Mouse (Mus musculus): ENCODE results near the gene Styk1. TPM values are rescaled to one million over a fixed set of nuclear protein-coding genes. Genes with fewer than 3 reads are reported as not detected.
A peak's percentile ranks its signal among the peaks of the same experiment; 100 is the strongest.

Styk1 gene
- 0.40 and 1.6 TPM in 2 replicates for polyA plus RNA-seq (2016; fragmentation: Nextera tagmentation; extraction: Ambion mirVana)

- H3K4me3 ChIP-seq = peak within 1 kb of the TSS; percentile 49
- ATAC-seq (ENCODE audit: insufficient number of reproducible peaks, low FRiP score) = peak; percentile 69; the same call in 1 of the 2 replicates
- peak within 1 kb of the TSS; percentile 60 for H3K9ac ChIP-seq
- H3K27ac ChIP-seq (ENCODE audit: poor library complexity, severe bottlenecking) = no peak within 1 kb of the TSS
- H3K9me3 ChIP-seq (replicated peaks) = no peaks in the 10 kb centered on the region
- H3K36me3 ChIP-seq = no peaks in the 10 kb centered on the region
- no peaks in the 10 kb centered on the region for H3K27me3 ChIP-seq (replicated peaks)
- H3K4me1 ChIP-seq (replicated peaks) = 0 out of 2 replicates have a peak, but pooled peaks cover 4% of the 10 kb centered on the region
- WGBS = 2% methylated on average over 16 of the region's 16 CpGs
- H3K4me2 ChIP-seq = peak within 1 kb of the TSS; percentile 83
Measured at GRCm38 (mm10) chr6:131353352-131353919, at the start of gene Styk1. TSS of gene Styk1 (minus strand) at chr6:131353597.

- 40% methylated on average over 2 of the region's 2 CpGs for WGBS
- no peak overlapping the region for H3K27ac ChIP-seq (ENCODE audit: poor library complexity, severe bottlenecking)
- H3K36me3 ChIP-seq = no peaks in the 10 kb centered on the region
Measured at GRCm38 (mm10) chr6:131403036-131403435, 49.6 kb upstream of the Styk1 start.

GRCm38 (mm10) chr6:131402606-131403005 lies 49.2 kb upstream of the Styk1 start:
- no peaks in the 10 kb centered on the region for H3K27me3 ChIP-seq (replicated peaks)
- no peak for ATAC-seq (ENCODE audit: insufficient number of reproducible peaks, low FRiP score)
- peaks cover 7% of the 10 kb centered on the region for H3K4me1 ChIP-seq (replicated peaks)
- H3K4me2 ChIP-seq = no peak overlapping the region
- H3K9ac ChIP-seq = no peak overlapping the region
- no peak overlapping the region for H3K4me3 ChIP-seq
- no peak overlapping the region for H3K27ac ChIP-seq (ENCODE audit: poor library complexity, severe bottlenecking)
- H3K9me3 ChIP-seq (replicated peaks) = 0 out of 2 replicates have a peak, but pooled peaks cover 3% of the 10 kb centered on the region
- no peaks in the 10 kb centered on the region for H3K36me3 ChIP-seq

More at GRCm38 (mm10) chr6:131403036-131403435, 49.6 kb upstream of the Styk1 start:
- H3K4me3 ChIP-seq = no peak overlapping the region
- no peak for ATAC-seq (ENCODE audit: insufficient number of reproducible peaks, low FRiP score)
- H3K9me3 ChIP-seq (replicated peaks) = 0 out of 2 replicates have a peak, but pooled peaks cover 3% of the 10 kb centered on the region
- H3K4me2 ChIP-seq = no peak overlapping the region
- no peaks in the 10 kb centered on the region for H3K27me3 ChIP-seq (replicated peaks)
- no peak overlapping the region for H3K9ac ChIP-seq
- peaks cover 7% of the 10 kb centered on the region for H3K4me1 ChIP-seq (replicated peaks)

DNA sequence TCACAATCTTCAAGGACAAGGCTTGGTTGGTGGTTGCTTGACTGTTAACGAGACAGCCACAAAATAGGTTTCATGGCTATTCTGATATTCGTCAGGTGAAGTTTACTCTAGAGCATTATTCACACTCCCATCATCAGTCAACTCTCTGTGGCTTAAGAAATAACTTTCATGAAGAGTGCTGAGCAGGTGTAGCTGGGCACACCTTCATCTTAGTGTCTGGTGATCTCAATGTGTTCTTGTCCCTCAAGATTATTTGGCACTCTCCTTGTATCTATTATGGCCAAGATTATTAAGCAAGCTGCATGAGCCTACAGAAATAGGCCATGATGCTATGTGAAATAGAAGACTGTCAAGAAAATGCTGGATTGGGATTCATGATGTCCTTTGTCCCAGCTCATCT lies 47.9 kb upstream of the Styk1 start:
- no peaks in the 10 kb centered on the region for H3K27me3 ChIP-seq (replicated peaks)
- H3K4me1 ChIP-seq (replicated peaks) = peaks cover 14% of the 10 kb centered on the region
- no peaks in the 10 kb centered on the region for H3K36me3 ChIP-seq
- no peak overlapping the region for H3K4me3 ChIP-seq
- H3K9me3 ChIP-seq (replicated peaks) = 0 out of 2 replicates have a peak, but pooled peaks cover 3% of the 10 kb centered on the region
- no peak overlapping the region for H3K27ac ChIP-seq (ENCODE audit: poor library complexity, severe bottlenecking)
- H3K9ac ChIP-seq = no peak overlapping the region
- 79% methylated on average over 2 of the region's 2 CpGs for WGBS
- no peak overlapping the region for H3K4me2 ChIP-seq
- ATAC-seq (ENCODE audit: insufficient number of reproducible peaks, low FRiP score) = no peak

DNA sequence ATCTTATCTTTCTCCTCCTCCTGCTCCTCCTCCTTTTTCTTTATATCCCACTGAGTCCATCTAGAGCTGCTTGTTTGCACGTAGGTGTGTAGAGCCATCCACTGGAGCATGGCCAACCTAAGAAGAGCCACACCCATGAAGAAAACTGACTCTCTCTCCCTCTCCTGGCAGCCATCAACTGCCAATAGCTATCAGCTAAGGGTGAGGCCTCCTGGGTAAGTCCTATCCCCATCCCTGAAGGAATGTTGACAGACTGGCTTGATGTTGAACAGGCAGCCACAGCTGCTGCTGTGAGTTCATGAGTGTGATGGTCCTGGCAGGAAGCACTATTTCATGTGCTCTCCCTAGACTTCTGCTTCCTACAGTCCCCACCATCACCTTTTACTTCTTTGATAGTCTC lies 43.3 kb upstream of the Styk1 start:
- Histone ChIP-seq H3K4me1 (replicated peaks) (peaks cover 7% of the 10 kb centered on the region), H3K36me3 (no peaks in the 10 kb centered on the region), H3K9me3 (replicated peaks) (0 out of 2 replicates have a peak, but pooled peaks cover 3% of the 10 kb centered on the region), H3K9ac (no peak overlapping the region), H3K4me2 (no peak overlapping the region), H3K27me3 (replicated peaks) (no peaks in the 10 kb centered on the region), H3K27ac (ENCODE audit: poor library complexity, severe bottlenecking) (no peak overlapping the region), H3K4me3 (no peak overlapping the region)
- WGBS = 6% methylated on average over 1 of the region's 1 CpGs
- peak; percentile 66 for ATAC-seq (ENCODE audit: insufficient number of reproducible peaks, low FRiP score)

DNA sequence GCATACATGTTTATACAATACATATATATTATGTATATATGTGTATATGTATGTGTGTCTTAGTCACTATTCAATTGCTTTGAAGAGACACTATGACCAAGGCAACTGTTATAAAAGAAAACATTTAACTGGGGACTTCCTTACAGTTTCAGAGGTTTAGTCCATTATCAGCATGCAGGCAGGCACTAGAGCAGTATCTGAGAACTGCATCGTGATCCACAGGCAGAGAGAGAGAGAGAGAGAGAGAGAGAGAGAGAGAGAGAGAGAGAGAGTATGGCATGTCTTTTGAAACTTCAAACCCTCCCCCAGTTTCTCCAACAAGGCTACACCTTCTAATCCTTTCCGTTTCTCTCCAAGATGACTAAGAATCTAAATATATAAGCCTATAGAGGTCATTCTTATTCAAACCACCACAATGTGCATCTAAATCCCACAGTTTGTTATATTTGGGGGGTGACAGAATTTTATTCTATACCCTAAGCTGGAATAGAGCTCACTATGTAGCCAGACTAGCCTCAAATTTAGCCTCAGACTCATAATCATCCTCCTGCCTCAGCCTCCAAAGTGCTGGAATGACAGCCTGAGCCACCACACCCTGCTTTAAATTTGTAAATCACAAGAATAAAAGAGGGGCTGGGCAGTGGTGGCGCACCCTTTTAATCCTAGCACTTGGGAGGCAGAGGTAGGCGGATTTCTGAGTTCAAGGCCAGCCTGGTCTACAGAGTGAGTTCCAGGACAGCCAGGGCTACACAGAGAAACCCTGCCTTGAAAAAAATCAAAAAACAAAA lies 40.7 kb upstream of the Styk1 start:
- Histone ChIP-seq H3K4me3 (no peak overlapping the region), H3K36me3 (no peaks in the 10 kb centered on the region), H3K9me3 (replicated peaks) (0 out of 2 replicates have a peak, but pooled peaks cover 3% of the 10 kb centered on the region), H3K4me2 (no peak overlapping the region), H3K27ac (ENCODE audit: poor library complexity, severe bottlenecking) (no peak overlapping the region), H3K9ac (no peak overlapping the region), H3K4me1 (replicated peaks) (peaks cover 10% of the 10 kb centered on the region), H3K27me3 (replicated peaks) (no peaks in the 10 kb centered on the region)
- WGBS = 62% methylated on average over 4 of the region's 4 CpGs
- no peak for ATAC-seq (ENCODE audit: insufficient number of reproducible peaks, low FRiP score)

- 2% methylated on average over 100 of the region's 107 CpGs for WGBS
- no peaks in the 10 kb centered on the region for H3K9me3 ChIP-seq (replicated peaks)
Measured at GRCm38 (mm10) chr6:131388040-131389021, 34.9 kb upstream of the Styk1 start, which contains the start of gene Ybx3. TSS of gene Ybx3 (minus strand) at chr6:131388476.

DNA sequence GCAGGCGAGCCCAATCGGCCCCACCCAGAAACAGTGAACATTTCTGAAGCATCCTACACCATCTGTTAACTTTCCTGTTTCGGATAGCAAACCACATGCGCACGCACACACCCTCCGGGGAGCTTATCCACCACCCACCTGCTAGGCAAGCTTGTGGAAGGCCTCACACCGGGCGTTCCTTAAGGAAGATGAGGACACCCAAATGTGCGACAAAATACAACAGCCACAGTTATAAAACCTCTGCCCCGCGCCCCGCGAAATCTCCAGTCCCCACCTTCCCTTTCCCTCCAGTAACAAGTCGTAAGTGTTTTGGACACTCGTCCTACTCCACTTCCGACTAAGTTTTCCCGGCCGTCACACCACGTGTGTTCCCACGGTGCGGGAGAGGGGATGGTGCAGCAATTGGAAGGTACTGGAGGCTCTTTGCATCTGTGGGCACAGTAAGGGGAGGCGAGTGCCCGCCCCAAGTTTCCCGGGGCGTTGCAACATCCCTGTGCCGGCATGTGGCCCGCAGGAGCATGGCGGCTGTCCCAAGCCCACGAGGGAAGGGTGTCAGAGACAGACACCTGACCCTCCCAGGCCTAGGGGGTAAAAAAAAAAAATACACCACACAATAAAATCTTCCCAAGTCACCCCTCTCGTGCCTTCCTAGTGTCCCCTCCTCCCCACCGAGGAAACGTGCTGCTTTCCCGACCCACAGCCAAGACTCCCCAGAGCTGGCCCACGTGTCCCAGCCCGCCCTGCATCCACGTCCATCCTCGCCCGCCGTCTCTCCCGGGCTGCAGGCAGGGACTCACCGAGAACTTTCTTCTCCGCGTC lies 34.0 kb upstream of the Styk1 start:
- peak overlapping the region; percentile 96 for H3K9ac ChIP-seq
- no peaks in the 10 kb centered on the region for H3K9me3 ChIP-seq (replicated peaks)
- no peaks in the 10 kb centered on the region for H3K27me3 ChIP-seq (replicated peaks)
- peak; percentile 70 for ATAC-seq (ENCODE audit: insufficient number of reproducible peaks, low FRiP score)
- H3K36me3 ChIP-seq = no peaks in the 10 kb centered on the region
- under 1% methylated on average over 43 of the region's 43 CpGs for WGBS
- peaks cover 34% of the 10 kb centered on the region for H3K4me1 ChIP-seq (replicated peaks)
- peak overlapping the region; percentile 88 for H3K4me3 ChIP-seq
- H3K4me2 ChIP-seq = peak overlapping the region; percentile 90
- peak overlapping the region; percentile 88 for H3K27ac ChIP-seq (ENCODE audit: poor library complexity, severe bottlenecking)

More at GRCm38 (mm10) chr6:131388040-131389021, 34.9 kb upstream of the Styk1 start, which contains the start of gene Ybx3:
- Histone ChIP-seq H3K27ac (ENCODE audit: poor library complexity, severe bottlenecking) (peak within 1 kb of the TSS; percentile 88), H3K36me3 (no peaks in the 10 kb centered on the region), H3K4me2 (peak within 1 kb of the TSS; percentile 90), H3K9ac (peak within 1 kb of the TSS; percentile 96), H3K27me3 (replicated peaks) (no peaks in the 10 kb centered on the region), H3K4me1 (replicated peaks) (peaks cover 27% of the 10 kb centered on the region), H3K4me3 (peak within 1 kb of the TSS; percentile 88)
- ATAC-seq (ENCODE audit: insufficient number of reproducible peaks, low FRiP score) = peak; percentile 92

- Histone ChIP-seq H3K9ac (peak overlapping the region; percentile 96; the same call in 1 of the 2 replicates), H3K27me3 (replicated peaks) (no peaks in the 10 kb centered on the region), H3K4me2 (peak overlapping the region; percentile 90), H3K4me3 (peak overlapping the region; percentile 88), H3K27ac (ENCODE audit: poor library complexity, severe bottlenecking) (no peak overlapping the region), H3K4me1 (replicated peaks) (peaks cover 39% of the 10 kb centered on the region), H3K36me3 (no peaks in the 10 kb centered on the region; the same call in 1 of the 2 replicates), H3K9me3 (replicated peaks) (no peaks in the 10 kb centered on the region)
- ATAC-seq (ENCODE audit: insufficient number of reproducible peaks, low FRiP score) = no peak
- WGBS = 34% methylated on average over 9 of the region's 9 CpGs
Measured at GRCm38 (mm10) chr6:131386416-131387019, 33.1 kb upstream of the Styk1 start.
